Mouse (Mus musculus) E14TG2a.4 (cell line): Measurements from ENCODE around the gene Gcnt1.

Source experiments
- CTCF ChIP-seq: conservative IDR thresholded peaks from 2 replicates; pipeline ENCODE4 v1.5.1; 2014; ENCODE audit warnings: low read length
- NANOG ChIP-seq: IDR thresholded peaks from 2 replicates; pipeline ENCODE4 v1.6.1; 2014; ENCODE audit warnings: borderline replicate concordance, low read length, mixed read lengths
- POU5F1 ChIP-seq: IDR thresholded peaks from 2 replicates; pipeline ENCODE4 v1.6.1; 2014; ENCODE audit warnings: low read length, borderline replicate concordance

- no peak for TF ChIP-seq CTCF
- no peak for TF ChIP-seq POU5F1
- TF ChIP-seq NANOG = no peak
These were observed 78.5 kb downstream of the Gcnt1 start for GRCm38 (mm10) chr19:17294136-17294535.
